Mouse (Mus musculus) C2C12 (cell line): ENCODE measurements at regions not wholly inside any gene's neighbourhood (a gene's known extent, or its start where the extent isn't known, plus 50 kb on each side); places are given as distances from the start of the nearest gene placed in this dataset.

Source experiments
- H3K27me3 ChIP-seq: one replicate; pipeline ENCODE4 v1.6.1; 2011; ENCODE audit not compliant: control insufficient read depth, insufficient read depth, insufficient read length
- H3K36me3 ChIP-seq: one replicate; pipeline ENCODE4 v1.6.1; 2011; ENCODE audit not compliant: control insufficient read depth, insufficient read depth
- H3K4me3 ChIP-seq: one replicate; pipeline ENCODE4 v1.5.1; 2011; ENCODE audit warnings: mild to moderate bottlenecking, control low read depth; ENCODE audit not compliant: poor library complexity, insufficient read depth, severe bottlenecking
- H3K79me2 ChIP-seq: one replicate; pipeline ENCODE4 v1.6.1; 2011; ENCODE audit not compliant: control insufficient read depth, insufficient read depth
- H3K79me3 ChIP-seq: one replicate; pipeline ENCODE4 v1.6.1; 2011; ENCODE audit warnings: low read depth, control low read depth
- H3ac ChIP-seq: one replicate; pipeline ENCODE3; 2011; ENCODE audit warnings: low read depth; ENCODE audit not compliant: control insufficient read depth, insufficient read length
- CEBPB ChIP-seq: IDR thresholded peaks from one replicate; pipeline ENCODE4 v1.6.1; 2011; ENCODE audit warnings: low read depth, mild to moderate bottlenecking, control low read depth, moderate library complexity
- CTCF ChIP-seq: IDR thresholded peaks from one replicate; pipeline ENCODE4 v1.5.1; 2011; ENCODE audit not compliant: control insufficient read depth, insufficient read depth, insufficient read length
- FOSL1 ChIP-seq: IDR thresholded peaks from one replicate; pipeline ENCODE4 v1.8.0; 2011; ENCODE audit warnings: mild to moderate bottlenecking, low read length; ENCODE audit not compliant: poor library complexity, insufficient read depth, severe bottlenecking
- MAX ChIP-seq: IDR thresholded peaks from one replicate; pipeline ENCODE4 v1.6.1; 2011; ENCODE audit warnings: mild to moderate bottlenecking, control low read depth
- MYOD1 ChIP-seq: IDR thresholded peaks from one replicate; pipeline ENCODE4 v1.6.1; 2011; ENCODE audit warnings: low read depth; ENCODE audit not compliant: control insufficient read depth, insufficient read length
- MYOG ChIP-seq: IDR thresholded peaks from one replicate; pipeline ENCODE4 v1.6.1; 2011; ENCODE audit not compliant: control insufficient read depth, insufficient read length; ENCODE audit errors: extremely low read depth
- USF1 ChIP-seq: IDR thresholded peaks from one replicate; pipeline ENCODE4 v1.6.1; 2011; ENCODE audit warnings: low read depth, mild to moderate bottlenecking, control low read depth, moderate library complexity

DNA sequence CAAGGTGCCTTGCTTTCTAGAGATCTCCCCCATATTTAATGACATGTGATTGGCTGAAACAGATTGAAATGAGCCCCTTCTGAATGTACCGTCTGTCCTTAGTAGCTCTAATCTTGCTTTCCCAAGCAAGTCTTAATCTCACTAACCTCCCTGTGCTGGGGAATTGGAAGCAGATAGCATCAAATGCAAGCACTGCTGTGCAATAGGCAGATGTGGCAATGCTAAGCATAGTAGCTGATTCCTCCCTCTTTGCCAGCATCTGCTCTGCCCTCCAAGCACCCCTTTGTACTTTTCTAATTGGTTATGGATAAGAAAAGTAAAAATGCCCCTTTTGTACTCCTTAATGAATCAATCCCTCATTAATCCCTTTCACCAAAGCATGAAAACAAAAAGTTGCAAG, 857.4 kb upstream of the Tenm4 start:
- no peaks in the 10 kb centered on the region for H3K79me3 ChIP-seq
- H3K4me3 ChIP-seq = no peak overlapping the region
- no peaks in the 10 kb centered on the region for H3K79me2 ChIP-seq
- H3K36me3 ChIP-seq = no peaks in the 10 kb centered on the region
- H3K27me3 ChIP-seq = no peaks in the 10 kb centered on the region
- no peak overlapping the region for H3ac ChIP-seq
- TF ChIP-seq MAX (no peak), MYOD1 (no peak), FOSL1 (no peak), CTCF (no peak), CEBPB (no peak), USF1 (no peak), MYOG (no peak)

DNA sequence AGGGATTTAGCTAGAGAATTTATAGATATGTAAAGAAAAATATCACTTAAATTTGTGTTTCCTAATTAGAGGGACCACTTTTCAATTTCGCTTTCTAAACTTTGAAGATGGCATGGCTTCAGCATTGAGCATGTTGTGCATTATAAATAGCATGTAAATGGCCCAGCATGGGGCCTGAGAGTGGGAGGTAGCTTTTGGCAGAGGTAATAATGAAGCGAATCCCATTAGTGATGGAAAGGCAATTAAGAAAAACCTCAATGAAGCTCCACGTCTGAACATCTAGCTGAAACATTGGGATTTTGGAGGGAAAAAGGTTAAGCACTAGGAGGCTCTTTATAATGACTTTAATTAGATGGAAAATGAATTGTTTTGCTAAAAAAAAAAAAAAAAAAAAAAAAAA, 848.0 kb upstream of the Tenm4 start:
- Histone ChIP-seq H3K79me2 (no peaks in the 10 kb centered on the region), H3K27me3 (no peaks in the 10 kb centered on the region), H3K4me3 (no peak overlapping the region), H3K36me3 (no peaks in the 10 kb centered on the region), H3K79me3 (no peaks in the 10 kb centered on the region), H3ac (no peak overlapping the region)
- TF ChIP-seq MYOG (no peak), MAX (no peak), FOSL1 (no peak), CTCF (no peak), MYOD1 (no peak), CEBPB (no peak), USF1 (no peak)

DNA sequence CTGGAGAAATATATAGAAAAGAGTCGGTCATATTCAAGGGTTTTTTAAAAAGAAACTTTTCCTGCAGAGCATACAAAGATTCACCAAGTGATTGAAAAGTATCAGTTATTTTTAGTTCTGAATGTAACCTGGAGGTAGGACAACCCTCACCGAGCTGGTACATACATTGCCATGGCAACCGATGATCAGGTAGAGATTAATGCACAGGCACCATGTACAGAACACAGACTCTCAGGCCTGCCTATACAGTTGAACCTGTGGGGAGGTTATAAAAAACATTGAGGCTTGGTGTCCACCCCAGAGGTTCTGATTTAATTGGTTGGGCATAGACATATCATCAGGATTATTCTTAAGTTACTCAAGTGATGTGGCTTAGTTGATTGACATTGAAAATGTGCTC, 846.1 kb upstream of the Tenm4 start:
- Histone ChIP-seq H3K36me3 (no peaks in the 10 kb centered on the region), H3K79me2 (no peaks in the 10 kb centered on the region), H3K27me3 (no peaks in the 10 kb centered on the region), H3K79me3 (no peaks in the 10 kb centered on the region), H3ac (no peak overlapping the region), H3K4me3 (no peak overlapping the region)
- no peak for TF ChIP-seq MYOG
- no peak for TF ChIP-seq USF1
- no peak for TF ChIP-seq CEBPB
- no peak for TF ChIP-seq MYOD1
- TF ChIP-seq FOSL1 = no peak
- TF ChIP-seq CTCF = no peak
- no peak for TF ChIP-seq MAX

DNA sequence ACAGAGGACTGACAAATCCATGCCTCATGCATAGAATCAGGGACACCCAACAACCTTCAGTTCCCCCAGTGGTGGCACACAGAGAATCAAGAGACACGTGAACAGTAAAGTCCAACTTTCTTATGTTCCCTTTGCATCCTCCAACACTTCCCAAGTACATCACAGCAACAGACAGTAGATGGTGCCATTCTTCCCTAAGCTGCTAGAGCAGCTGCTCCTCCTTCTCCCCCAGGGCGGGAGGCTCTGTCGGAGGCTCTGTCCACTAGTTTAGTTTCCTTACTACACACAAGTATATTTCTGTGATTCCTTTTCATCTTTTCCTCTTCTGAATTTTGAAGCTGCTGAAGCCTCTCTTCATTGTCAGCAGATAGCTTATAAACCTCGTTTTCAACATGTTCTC, 839.0 kb upstream of the Tenm4 start:
- no peak overlapping the region for H3K4me3 ChIP-seq
- H3K79me2 ChIP-seq = no peaks in the 10 kb centered on the region
- H3K36me3 ChIP-seq = no peaks in the 10 kb centered on the region
- H3K27me3 ChIP-seq = no peaks in the 10 kb centered on the region
- TF ChIP-seq MAX (no peak), MYOG (no peak), MYOD1 (no peak), CTCF (no peak), CEBPB (no peak), FOSL1 (no peak), USF1 (no peak)
- H3K79me3 ChIP-seq = no peaks in the 10 kb centered on the region
- no peak overlapping the region for H3ac ChIP-seq

DNA sequence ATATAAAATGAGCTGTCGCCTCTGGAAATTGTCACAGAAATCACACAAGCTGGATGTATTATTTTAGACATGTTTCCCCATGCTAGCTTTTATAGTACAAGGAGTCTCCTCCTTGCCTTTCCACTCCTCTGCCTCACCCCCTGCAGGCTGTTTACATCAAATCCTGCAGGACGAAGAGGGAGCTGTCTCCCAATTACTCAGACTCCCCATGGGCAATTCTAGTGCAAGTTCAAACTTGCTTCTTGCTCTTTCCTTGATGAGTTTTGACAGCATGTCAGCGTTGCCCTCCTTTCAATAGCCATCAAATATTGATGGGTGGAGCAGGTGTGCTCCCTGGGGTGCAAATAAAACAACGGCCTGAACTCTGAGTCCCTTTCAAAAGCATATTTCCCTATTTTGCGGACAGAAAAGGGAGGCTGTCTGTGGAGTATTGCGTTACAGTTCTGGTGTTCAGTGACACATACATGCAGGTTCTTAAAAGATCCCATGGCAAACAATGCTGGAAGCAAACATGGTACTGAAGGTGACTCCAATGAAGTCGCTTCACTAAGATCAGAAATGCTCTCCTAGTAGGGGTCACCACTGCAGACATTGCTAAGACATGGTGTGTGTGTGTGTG, 820.8 kb upstream of the Tenm4 start:
- Histone ChIP-seq H3K79me3 (no peaks in the 10 kb centered on the region), H3ac (no peak overlapping the region), H3K4me3 (no peak overlapping the region), H3K27me3 (no peaks in the 10 kb centered on the region), H3K36me3 (no peaks in the 10 kb centered on the region), H3K79me2 (no peaks in the 10 kb centered on the region)
- no peak for TF ChIP-seq USF1
- no peak for TF ChIP-seq MYOD1

DNA sequence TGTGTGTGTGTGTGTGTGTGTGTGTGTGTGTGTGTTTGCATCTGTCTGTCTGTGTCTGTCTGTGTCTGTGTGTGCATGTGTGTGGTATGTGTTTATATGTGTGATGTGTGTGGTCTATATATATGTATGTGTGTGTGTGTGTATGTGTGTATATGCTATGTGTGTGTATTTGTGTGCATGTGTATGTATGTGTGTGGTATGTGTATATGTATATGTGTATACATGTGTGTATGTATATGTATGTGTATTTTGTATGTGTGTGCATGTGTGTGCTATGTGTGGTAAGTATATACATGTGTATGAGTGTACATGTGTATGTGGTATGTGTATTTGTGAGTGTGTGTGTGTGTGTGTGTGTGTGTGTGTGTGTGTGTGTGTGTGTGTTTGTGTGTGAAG, 820.2 kb upstream of the Tenm4 start:
- no peaks in the 10 kb centered on the region for H3K36me3 ChIP-seq
- no peaks in the 10 kb centered on the region for H3K79me2 ChIP-seq
- no peak for TF ChIP-seq CTCF
- no peak for TF ChIP-seq MYOD1
- TF ChIP-seq FOSL1 = no peak
- no peak for TF ChIP-seq MYOG
- TF ChIP-seq USF1 = no peak
- no peak for TF ChIP-seq MAX
- TF ChIP-seq CEBPB = no peak
- no peak overlapping the region for H3K4me3 ChIP-seq
- no peak overlapping the region for H3ac ChIP-seq
- no peaks in the 10 kb centered on the region for H3K27me3 ChIP-seq
- no peaks in the 10 kb centered on the region for H3K79me3 ChIP-seq
